Mouse (Mus musculus) gastrocnemius, adult 2 months (tissue): ENCODE results near the gene Rpl12. TPM values are rescaled to one million over a fixed set of nuclear protein-coding genes. Genes with fewer than 3 reads are reported as not detected.

Experiments
- DNase-seq: peaks from one replicate; pipeline ENCODE4 v3.0.0; 2022
- H3K27ac ChIP-seq: fragments of 200-600 bp; 2 replicates; pipeline ENCODE4 v1.8.1; 2022; ENCODE audit warnings: mild to moderate bottlenecking
- H3K4me3 ChIP-seq: fragments of 200-600 bp; 2 replicates; pipeline ENCODE4 v1.8.1; 2022; ENCODE audit warnings: mild to moderate bottlenecking, moderate library complexity
- CTCF ChIP-seq: fragments of 200-600 bp; IDR thresholded peaks from 2 replicates; pipeline ENCODE4 v1.8.1; 2022; ENCODE audit warnings: antibody characterized with exemption, mild to moderate bottlenecking, moderate library complexity
- intact Hi-C: fragments of 180-260 bp; cut with DNase I; formaldehyde crosslinking; loops from one replicate; pipeline ENCODE4 v1.15.1; 2025
- total RNA-seq, 2 experiments: library from RNA; stranded (reverse); gene quantifications; 2 replicates each; pipeline ENCODE4 v1.2.3; 2021

Gene Rpl12
- total RNA-seq, 2 experiments from 2014 or later, result 80.6 to 90.3 TPM

DNA sequence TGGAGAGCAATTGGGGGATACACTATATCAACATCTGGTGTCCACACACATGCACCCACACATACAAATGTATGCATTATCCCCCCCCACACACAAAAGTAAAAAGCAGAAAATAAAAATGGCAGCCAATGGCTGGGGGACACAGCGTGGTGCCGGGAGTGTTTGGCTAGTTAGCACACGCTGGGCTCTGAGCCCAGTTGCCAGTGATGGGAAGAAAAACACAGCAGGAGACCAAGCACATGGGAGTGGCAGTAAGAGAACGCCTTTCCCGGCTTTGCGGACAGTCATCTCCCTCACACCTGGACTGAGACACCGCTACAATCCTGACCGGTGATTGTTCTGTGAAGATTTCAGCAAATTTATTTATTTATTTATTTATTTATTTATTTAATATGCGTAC, 9.9 kb downstream of the Rpl12 start:
- DNase-seq, result no peak
- TF ChIP-seq CTCF, result no peak
- H3K27ac ChIP-seq, result no peak overlapping the region
- no peak overlapping the region for H3K4me3 ChIP-seq
- intact Hi-C loops, result no loop called here

DNA sequence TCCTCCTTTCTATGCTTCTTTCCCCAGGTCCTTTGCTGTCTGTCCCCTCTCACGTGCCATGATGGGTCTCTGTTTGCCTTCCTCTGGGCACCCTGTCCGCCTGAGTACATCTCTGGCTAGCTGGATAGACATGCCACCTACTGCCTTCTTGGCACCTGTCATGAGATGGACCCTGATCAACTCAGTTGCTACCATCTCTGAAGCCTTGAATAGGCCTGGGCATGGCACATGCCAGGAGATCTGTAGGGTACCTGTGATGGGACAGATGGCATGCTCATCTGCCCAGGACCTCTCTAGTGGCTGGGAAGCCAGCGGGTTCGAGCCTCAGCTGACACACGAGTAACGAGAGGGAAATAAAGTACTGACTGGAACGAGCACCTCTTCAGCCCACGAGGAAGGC, 12.9 kb downstream of the Rpl12 start:
- no peak for TF ChIP-seq CTCF
- Histone ChIP-seq H3K27ac (no peak overlapping the region), H3K4me3 (no peak overlapping the region)
- intact Hi-C loops, result no loop called here
- no peak for DNase-seq

DNA sequence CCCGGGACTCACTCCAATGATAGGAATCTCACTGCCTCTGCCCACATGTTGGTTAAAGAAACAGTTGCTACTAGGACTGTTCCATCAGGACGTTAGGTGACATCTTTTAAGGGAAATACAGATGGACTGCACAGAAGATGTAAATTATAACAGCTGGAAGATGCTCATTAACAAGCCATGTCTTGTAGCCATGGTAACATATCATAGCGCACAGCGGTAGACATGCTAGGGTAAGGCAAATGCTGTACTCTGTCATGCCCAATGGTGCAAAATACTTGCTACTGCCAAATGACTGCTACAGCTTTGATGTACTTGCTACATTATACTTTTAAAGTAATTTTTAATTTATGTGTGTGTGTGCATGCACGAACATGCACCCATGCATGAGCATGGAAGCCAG, 15.8 kb downstream of the Rpl12 start:
- intact Hi-C loops, result no loop called here
- Histone ChIP-seq H3K27ac (no peak overlapping the region), H3K4me3 (no peak overlapping the region)
- TF ChIP-seq CTCF, result no peak
- DNase-seq, result no peak

DNA sequence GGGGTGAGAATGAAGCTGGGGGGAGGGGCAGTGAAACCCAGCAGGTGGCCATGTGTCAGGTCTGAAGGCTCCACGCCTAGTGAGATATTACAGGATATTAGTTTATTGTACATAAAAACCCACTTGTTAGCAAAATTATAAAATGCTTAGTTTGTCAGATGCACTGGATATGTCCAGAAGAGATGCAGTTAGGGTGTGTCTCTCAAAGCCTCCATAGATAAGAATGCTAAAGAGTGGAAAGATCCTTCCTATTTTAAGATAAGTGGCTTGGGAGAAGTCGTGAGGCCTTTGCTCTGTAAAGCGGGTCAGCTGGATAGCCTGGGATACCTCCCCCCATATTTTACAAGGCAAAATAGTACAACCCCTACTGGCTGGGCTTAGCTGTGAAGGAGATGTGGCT, 17.3 kb downstream of the Rpl12 start:
- intact Hi-C loops, result no loop called here
- Histone ChIP-seq H3K27ac (no peak overlapping the region), H3K4me3 (no peak overlapping the region)
- DNase-seq, result no peak
- TF ChIP-seq CTCF, result no peak

DNA sequence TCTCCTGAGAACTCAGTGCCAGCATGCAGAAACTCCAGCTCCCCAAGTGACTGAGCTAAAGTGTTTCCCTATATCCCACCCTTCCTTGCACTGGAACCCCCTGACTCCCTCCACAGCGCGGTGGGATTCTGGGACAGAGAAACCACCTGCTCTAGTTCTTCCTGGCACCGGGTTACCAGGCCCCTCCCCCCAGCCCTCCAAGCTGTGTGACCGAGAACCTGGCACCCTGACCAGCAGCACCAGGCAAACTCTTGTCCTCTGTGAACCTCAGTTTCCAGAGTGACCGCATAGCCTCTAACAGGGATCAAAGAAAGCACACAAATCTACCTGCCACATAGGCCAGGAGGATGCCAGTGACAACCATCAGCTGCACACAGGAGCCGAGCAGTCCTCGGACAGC, 18.3 kb downstream of the Rpl12 start:
- intact Hi-C loops, result loop anchor here (5.0 to 10.0 kb wide), 2 partner anchors 153 to 365 kb away; partner anchors contain the start of gene Garnl3
- TF ChIP-seq CTCF, result no peak
- Histone ChIP-seq H3K4me3 (no peak overlapping the region), H3K27ac (no peak overlapping the region)
- DNase-seq, result no peak

DNA sequence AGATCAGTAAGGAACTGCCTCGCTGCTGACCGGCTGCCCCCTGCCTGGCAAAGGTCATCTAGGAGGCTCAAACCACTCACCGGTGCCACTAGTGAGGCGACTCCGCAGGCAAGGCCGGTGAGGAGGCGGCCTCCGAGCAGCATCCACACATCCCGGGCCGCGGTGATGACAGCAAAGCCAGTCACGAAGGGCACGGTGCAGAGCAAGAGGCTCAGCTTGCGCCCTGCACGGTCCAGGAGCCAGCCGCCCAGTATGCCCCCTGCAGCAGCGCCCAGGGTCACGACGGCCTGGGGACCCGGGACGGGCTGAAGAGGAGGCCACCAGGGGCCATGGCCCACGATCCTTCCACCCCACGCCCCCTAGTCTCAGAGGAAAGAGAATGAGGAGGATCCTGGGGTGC, 19.9 kb downstream of the Rpl12 start:
- intact Hi-C loops, result loop anchor here (5.0 to 10.0 kb wide), 2 partner anchors 151 to 364 kb away; partner anchors contain the start of gene Garnl3
- H3K27ac ChIP-seq, result peak overlapping the region; percentile 92

DNA sequence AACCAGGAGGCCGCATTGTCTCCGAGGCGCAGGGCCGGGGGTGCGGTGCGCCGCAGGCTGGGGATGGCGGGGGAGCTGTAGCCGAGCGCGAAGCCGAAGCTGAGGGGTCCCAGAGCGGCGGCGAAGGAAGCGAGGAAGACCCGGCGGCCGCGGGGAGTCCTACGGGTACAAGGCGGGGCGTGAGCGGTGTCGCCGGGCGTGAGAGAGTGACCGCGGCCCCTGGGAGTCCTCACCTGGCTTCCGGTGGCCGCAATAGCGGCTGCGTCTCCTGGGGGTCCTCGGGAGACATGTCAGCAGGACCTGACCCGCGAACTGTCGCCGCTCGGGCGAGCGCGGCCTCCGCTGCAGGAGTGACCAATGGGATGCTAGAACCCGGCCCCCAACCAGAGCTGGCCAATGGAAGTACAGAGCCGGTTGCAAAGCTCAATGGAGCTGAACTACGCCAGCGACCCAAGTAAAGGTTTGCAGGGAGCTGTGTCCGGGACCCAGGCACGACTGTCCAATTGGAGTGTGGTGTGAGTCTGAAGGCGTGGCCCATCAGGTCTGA, 20.4 kb downstream of the Rpl12 start, which contains the start of gene Slc2a8:
Slc2a8 (minus strand) TSS at position 359 of the 547 bp plus-strand sequence.
- intact Hi-C loops, result loop anchor here (5.0 to 10.0 kb wide), 2 partner anchors 151 to 363 kb away; partner anchors contain the start of gene Garnl3
- peak within 1 kb of the TSS; percentile 92 for H3K27ac ChIP-seq
- peak within 1 kb of the TSS; percentile 91 for H3K4me3 ChIP-seq
- no peak for TF ChIP-seq CTCF
- DNase-seq, result peak; percentile 95

More for the DNA sequence above, 19.9 kb downstream of the Rpl12 start:
- peak; percentile 52 for DNase-seq
- TF ChIP-seq CTCF, result no peak
- H3K4me3 ChIP-seq, result peak overlapping the region; percentile 91

DNA sequence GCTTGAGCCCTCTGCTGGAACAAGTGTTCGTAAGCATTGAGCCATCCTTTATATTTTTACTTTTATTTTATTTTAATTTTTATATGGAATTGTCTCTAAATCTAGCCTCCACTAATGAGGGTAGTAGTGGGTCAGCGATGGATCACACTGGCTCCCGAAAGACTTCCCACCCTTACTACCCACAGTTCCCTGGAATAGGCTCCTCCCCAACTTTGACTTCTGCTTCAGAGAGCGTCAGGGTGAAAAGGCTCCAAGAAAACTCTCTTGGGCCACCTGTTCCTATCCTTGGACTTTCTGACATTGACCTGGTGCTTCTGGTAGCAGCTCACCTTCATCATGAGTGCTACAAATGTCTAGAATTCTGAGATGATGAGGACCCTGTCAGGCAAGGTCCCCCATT, 21.3 kb downstream of the Rpl12 start:
- intact Hi-C loops, result loop anchor here (5.0 to 10.0 kb wide), 2 partner anchors 150 to 362 kb away; partner anchors contain the start of gene Garnl3
- no peak for TF ChIP-seq CTCF
- no peak for DNase-seq
- peak overlapping the region; percentile 92 for H3K27ac ChIP-seq
- H3K4me3 ChIP-seq, result peak overlapping the region; percentile 91

DNA sequence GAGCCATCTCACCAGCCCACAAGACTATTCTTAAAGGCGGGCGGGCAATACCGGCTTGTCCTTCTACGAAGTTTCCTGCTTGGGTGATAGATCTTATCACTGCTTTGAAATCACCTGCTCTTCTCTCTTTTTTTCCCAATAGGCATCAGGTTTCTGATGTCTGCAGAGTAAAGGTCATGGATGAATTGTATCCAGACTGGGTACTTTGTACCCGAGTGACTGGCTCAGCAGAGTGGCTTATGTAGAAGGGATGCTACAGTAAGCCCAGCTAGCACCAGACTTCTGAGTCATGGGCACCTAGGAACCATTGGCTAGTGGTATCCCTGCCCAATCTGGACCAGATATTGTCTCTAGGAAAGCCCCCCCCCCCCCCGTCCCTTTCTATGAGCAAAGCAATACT, 22.3 kb downstream of the Rpl12 start:
- Histone ChIP-seq H3K27ac (no peak overlapping the region), H3K4me3 (no peak overlapping the region)
- DNase-seq, result no peak
- no peak for TF ChIP-seq CTCF
- intact Hi-C loops, result loop anchor here (5.0 to 10.0 kb wide), 2 partner anchors 149 to 361 kb away; partner anchors contain the start of gene Garnl3

DNA sequence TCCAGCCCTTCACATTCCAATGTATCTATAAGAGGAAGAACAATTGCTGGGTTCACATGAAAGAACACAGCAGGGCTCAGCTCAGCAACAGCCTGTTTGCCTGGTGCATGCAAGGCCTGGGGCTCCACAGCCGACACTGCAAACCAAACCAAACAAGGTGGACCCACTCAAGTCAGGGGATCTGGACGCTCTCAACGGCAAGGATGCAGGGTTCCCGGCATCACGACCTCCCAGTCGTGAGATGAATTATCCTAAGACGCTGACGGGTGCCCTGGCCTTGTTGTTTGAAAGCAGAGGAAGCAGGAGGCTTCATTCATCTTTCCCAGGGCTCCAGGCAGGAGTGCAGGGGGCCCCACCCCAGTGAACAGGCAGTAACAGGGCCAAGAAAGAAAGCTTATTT, 24.5 kb downstream of the Rpl12 start:
- Histone ChIP-seq H3K27ac (no peak overlapping the region), H3K4me3 (no peak overlapping the region)
- intact Hi-C loops, result loop anchor here (10.0 kb wide), 1 partner anchor 359 kb away; no protein-coding TSS in a partner anchor
- no peak for DNase-seq
- TF ChIP-seq CTCF, result no peak

DNA sequence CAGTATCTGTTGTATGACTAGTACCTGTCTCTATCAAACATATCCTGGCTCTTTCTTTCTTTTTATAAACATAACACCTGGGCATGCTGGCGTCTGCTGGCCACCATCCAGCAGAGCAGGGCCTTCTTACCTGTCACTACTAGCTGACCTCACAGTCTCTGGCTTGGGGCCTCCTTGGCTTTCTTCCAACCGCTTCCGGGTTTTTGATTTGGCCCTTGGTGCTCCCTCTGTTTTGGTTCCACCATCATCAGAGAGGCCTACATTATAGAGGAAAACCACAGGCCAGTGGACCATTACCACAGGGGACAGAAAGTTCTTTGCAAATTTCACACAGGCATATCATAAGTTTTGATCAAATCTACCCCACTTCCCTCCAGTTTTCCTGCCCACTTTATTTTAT, 28.0 kb downstream of the Rpl12 start:
- Histone ChIP-seq H3K4me3 (no peak overlapping the region), H3K27ac (no peak overlapping the region)
- no peak for DNase-seq
- TF ChIP-seq CTCF, result no peak
- intact Hi-C loops, result loop anchor here (10.0 kb wide), 1 partner anchor 355 kb away; no protein-coding TSS in a partner anchor

DNA sequence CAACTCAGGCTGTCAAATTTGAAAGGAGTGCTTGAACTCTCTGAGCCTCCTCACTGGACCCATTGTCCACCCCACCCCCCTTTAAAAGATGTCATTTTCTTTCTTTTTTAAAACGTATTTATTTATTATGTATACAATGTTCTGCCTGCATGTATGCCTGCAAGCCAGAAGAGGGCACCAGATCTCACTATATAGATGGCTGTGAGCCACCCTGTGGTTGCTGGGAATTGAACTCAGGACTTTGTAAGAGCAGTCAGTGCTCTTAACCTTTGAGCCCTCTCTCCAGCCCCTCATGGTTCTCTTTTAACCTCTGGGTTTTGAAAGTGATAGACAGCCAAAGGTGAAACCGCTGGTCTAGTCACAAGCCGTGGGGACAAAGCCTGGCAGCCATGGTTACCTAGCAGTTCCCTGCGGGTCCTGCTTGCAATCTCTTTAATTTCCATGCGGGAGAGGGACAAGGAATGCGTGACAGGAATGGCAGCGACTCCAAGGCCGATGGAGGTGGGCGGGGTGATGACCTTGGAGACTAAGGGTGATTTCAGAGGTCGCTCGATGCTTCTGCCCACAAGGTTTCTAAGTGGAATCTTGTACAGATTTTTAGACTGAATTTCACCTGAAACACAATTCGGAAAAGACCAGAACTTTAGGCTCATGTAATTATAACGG, 28.9 kb downstream of the Rpl12 start:
- no peak overlapping the region for H3K4me3 ChIP-seq
- H3K27ac ChIP-seq, result no peak overlapping the region
- peak; percentile 64 for TF ChIP-seq CTCF
- DNase-seq, result no peak
- intact Hi-C loops, result loop anchor here (5.0 kb wide), 1 partner anchor 412 kb away; no protein-coding TSS in a partner anchor

DNA sequence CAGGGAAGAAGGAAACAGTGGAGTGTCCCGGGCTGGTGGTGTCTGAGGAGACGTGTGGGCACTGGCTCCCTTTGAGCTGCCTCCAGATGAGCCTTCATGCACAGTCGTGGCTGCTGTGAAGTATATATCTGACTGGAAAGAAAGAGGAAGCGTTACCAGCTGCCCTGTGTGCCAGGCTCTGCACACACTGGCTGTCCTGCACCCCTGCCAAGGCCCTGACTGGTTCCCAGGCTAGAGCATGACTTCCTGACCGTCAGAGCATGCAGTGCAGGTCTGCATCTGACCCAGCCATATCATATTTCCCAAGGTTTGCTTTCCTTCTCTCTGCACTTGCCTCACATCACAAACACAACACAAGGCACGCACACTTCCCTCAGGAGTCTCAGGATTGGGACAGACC, 30.8 kb downstream of the Rpl12 start:
- DNase-seq, result no peak
- intact Hi-C loops, result loop anchor here (5.0 kb wide), 1 partner anchor 410 kb away; no protein-coding TSS in a partner anchor
- no peak for TF ChIP-seq CTCF
- no peak overlapping the region for H3K27ac ChIP-seq
- no peak overlapping the region for H3K4me3 ChIP-seq

DNA sequence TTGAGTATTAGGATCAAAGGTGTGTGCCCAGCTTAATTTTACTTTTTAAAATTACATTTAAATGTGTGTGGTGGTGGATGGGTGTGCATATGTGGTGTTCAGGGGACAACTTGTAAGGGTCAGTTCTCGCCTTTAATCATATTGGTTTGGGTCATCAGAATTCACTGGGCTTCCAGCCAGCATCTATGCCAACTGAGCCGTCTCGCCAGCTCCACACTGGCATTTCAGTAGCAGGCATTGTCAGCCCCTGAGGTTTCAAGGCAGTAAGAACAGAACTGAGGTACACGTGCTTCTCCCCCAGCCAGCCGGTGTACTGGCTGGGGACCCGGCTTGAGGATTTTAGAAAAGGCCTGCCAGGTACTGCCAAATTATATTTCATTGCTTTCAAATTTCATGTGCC, 35.7 kb downstream of the Rpl12 start:
- TF ChIP-seq CTCF, result no peak
- Histone ChIP-seq H3K27ac (no peak overlapping the region), H3K4me3 (no peak overlapping the region)
- intact Hi-C loops, result no loop called here
- DNase-seq, result no peak
